Mouse (Mus musculus) T-helper 1 cell (primary cell): ENCODE results near the gene Phf21b.

ENCODE experiments used
- in situ Hi-C: fragments of 300-600 bp; cut with MboI, MseI; formaldehyde crosslinking; loops from one replicate; pipeline ENCODE4 v1.15.1; 2025; ENCODE audit warnings: high pct_unique_total_duplicates

The Phf21b gene

GRCm38 (mm10) chr15:84784812-84785211 is 71.0 kb downstream of the Phf21b start:
- in situ Hi-C loops = no loop called here

- in situ Hi-C loops = no loop called here
Observed at GRCm38 (mm10) chr15:84778587-84778986, 77.3 kb downstream of the Phf21b start.

GRCm38 (mm10) chr15:84775421-84776174 is 80.3 kb downstream of the Phf21b start:
- in situ Hi-C loops = no loop called here

- in situ Hi-C loops = no loop called here
Observed at GRCm38 (mm10) chr15:84772191-84773111, 83.4 kb downstream of the Phf21b start.

GRCm38 (mm10) chr15:84769641-84770341 is 86.1 kb downstream of the Phf21b start:
- in situ Hi-C loops = loop anchor here (10.0 kb wide), 1 partner anchor 295 kb away; no protein-coding TSS in a partner anchor

- in situ Hi-C loops = loop anchor here (10.0 kb wide), 1 partner anchor 296 kb away; no protein-coding TSS in a partner anchor
Observed at GRCm38 (mm10) chr15:84768531-84768930, 87.3 kb downstream of the Phf21b start.

GRCm38 (mm10) chr15:84766621-84767020 is 89.2 kb downstream of the Phf21b start:
- in situ Hi-C loops = loop anchor here (10.0 kb wide), 1 partner anchor 298 kb away; no protein-coding TSS in a partner anchor

GRCm38 (mm10) chr15:84763423-84763812 is 92.4 kb downstream of the Phf21b start:
- in situ Hi-C loops = loop anchor here (10.0 kb wide), 1 partner anchor 301 kb away; no protein-coding TSS in a partner anchor

- in situ Hi-C loops = loop anchor here (10.0 kb wide), 1 partner anchor 302 kb away; no protein-coding TSS in a partner anchor
Observed at GRCm38 (mm10) chr15:84762712-84763422, 93.0 kb downstream of the Phf21b start.

GRCm38 (mm10) chr15:84758493-84758892 is 97.4 kb downstream of the Phf21b start:
- in situ Hi-C loops = no loop called here

- in situ Hi-C loops = no loop called here
Observed at GRCm38 (mm10) chr15:84756426-84756825, 99.4 kb downstream of the Phf21b start.

GRCm38 (mm10) chr15:84754987-84755386 is 100.9 kb downstream of the Phf21b start:
- in situ Hi-C loops = no loop called here

- in situ Hi-C loops = no loop called here
Observed at GRCm38 (mm10) chr15:84745831-84746230, 110.0 kb downstream of the Phf21b start.

- in situ Hi-C loops = no loop called here
Observed at GRCm38 (mm10) chr15:84744308-84744707, 111.5 kb downstream of the Phf21b start.

- in situ Hi-C loops = no loop called here
Observed at GRCm38 (mm10) chr15:84743347-84743746, 112.5 kb downstream of the Phf21b start.

GRCm38 (mm10) chr15:84741573-84741972 is 114.3 kb downstream of the Phf21b start:
- in situ Hi-C loops = no loop called here

- in situ Hi-C loops = no loop called here
Observed at GRCm38 (mm10) chr15:84738246-84738645, 117.6 kb downstream of the Phf21b start.

- in situ Hi-C loops = no loop called here
Observed at GRCm38 (mm10) chr15:84736994-84737346, 118.9 kb downstream of the Phf21b start.

- in situ Hi-C loops = no loop called here
Observed at GRCm38 (mm10) chr15:84736346-84736993, 119.4 kb downstream of the Phf21b start.
